Mouse (Mus musculus): Measurements from ENCODE around the gene Mrpl38. TPM values are rescaled to one million over a fixed set of nuclear protein-coding genes. Genes with fewer than 3 reads are reported as not detected.

Mrpl38 gene
- polyA plus RNA-seq, 1 experiment from 2014 or later: 78.5 TPM

- H3K27ac ChIP-seq (replicated peaks): no peak overlapping the region
- ATAC-seq (replicated peaks): no peak
- no peak overlapping the region for H3K4me3 ChIP-seq
- no peak overlapping the region for H3K4me2 ChIP-seq (replicated peaks)
- H3K36me3 ChIP-seq: peaks cover 44% of the 10 kb centered on the region
- H3K4me1 ChIP-seq: peaks cover 15% of the 10 kb centered on the region
- no peaks in the 10 kb centered on the region for H3K9me3 ChIP-seq
- 94% methylated on average over 6 of the region's 6 CpGs for WGBS
- no peaks in the 10 kb centered on the region for H3K27me3 ChIP-seq
- H3K9ac ChIP-seq (replicated peaks): no peak overlapping the region
Measured at GRCm38 (mm10) chr11:116084166-116084565, 54.5 kb downstream of the Mrpl38 start.

- Histone ChIP-seq H3K4me1 (peaks cover 17% of the 10 kb centered on the region), H3K36me3 (peaks cover 47% of the 10 kb centered on the region), H3K9me3 (no peaks in the 10 kb centered on the region), H3K27ac (replicated peaks) (no peak overlapping the region), H3K4me2 (replicated peaks) (no peak overlapping the region), H3K4me3 (no peak overlapping the region), H3K27me3 (no peaks in the 10 kb centered on the region), H3K9ac (replicated peaks) (no peak overlapping the region)
- 90% methylated on average over 14 of the region's 14 CpGs for WGBS
- no peak for ATAC-seq (replicated peaks)
Measured at GRCm38 (mm10) chr11:116083096-116083672, 55.5 kb downstream of the Mrpl38 start.

Other genes starting within 250 kb of the Mrpl38 start
- 1.2 and 2.5 TPM in 2 replicates for gene Smim5, start 238.9 kb downstream of the Mrpl38 start, polyA plus RNA-seq (2015; fragmentation: Nextera tagmentation; extraction: Ambion mirVana)
- gene Smim6, start 226.9 kb downstream of the Mrpl38 start, polyA plus RNA-seq (2015; fragmentation: Nextera tagmentation; extraction: Ambion mirVana): 0.94 and 1.1 TPM in 2 replicates
- 53.3 and 53.6 TPM in 2 replicates for gene Sap30bp, start 205.6 kb downstream of the Mrpl38 start, polyA plus RNA-seq (2015; fragmentation: Nextera tagmentation; extraction: Ambion mirVana)
- 24.6 and 29.2 TPM in 2 replicates for gene Recql5, start 205.4 kb downstream of the Mrpl38 start, polyA plus RNA-seq (2015; fragmentation: Nextera tagmentation; extraction: Ambion mirVana)
- 0.52 and 0.69 TPM in 2 replicates for gene Itgb4, start 164.2 kb downstream of the Mrpl38 start, polyA plus RNA-seq (2015; fragmentation: Nextera tagmentation; extraction: Ambion mirVana)
- 58.9 and 64.2 TPM in 2 replicates for gene Galk1, start 126.1 kb downstream of the Mrpl38 start, polyA plus RNA-seq (2015; fragmentation: Nextera tagmentation; extraction: Ambion mirVana)
- 2,534 and 2,591 TPM in 2 replicates for gene H3f3b, start 110.9 kb downstream of the Mrpl38 start, polyA plus RNA-seq (2015; fragmentation: Nextera tagmentation; extraction: Ambion mirVana)
- gene Unk, start 108.5 kb downstream of the Mrpl38 start, polyA plus RNA-seq (2015; fragmentation: Nextera tagmentation; extraction: Ambion mirVana): 40.4 and 40.8 TPM in 2 replicates
- 0.70 and 0.80 TPM in 2 replicates for gene Unc13d, start 60.9 kb downstream of the Mrpl38 start, polyA plus RNA-seq (2015; fragmentation: Nextera tagmentation; extraction: Ambion mirVana)
- 138 and 144 TPM in 2 replicates for gene Wbp2, start 51.9 kb downstream of the Mrpl38 start, polyA plus RNA-seq (2015; fragmentation: Nextera tagmentation; extraction: Ambion mirVana)
- 7.0 and 7.7 TPM in 2 replicates for gene Trim47, start 11.7 kb downstream of the Mrpl38 start, polyA plus RNA-seq (2015; fragmentation: Nextera tagmentation; extraction: Ambion mirVana)
- 1.6 and 1.9 TPM in 2 replicates for gene Trim65, start 7.7 kb downstream of the Mrpl38 start, polyA plus RNA-seq (2015; fragmentation: Nextera tagmentation; extraction: Ambion mirVana)
- gene Fbf1, start 29.3 kb upstream of the Mrpl38 start, polyA plus RNA-seq (2015; fragmentation: Nextera tagmentation; extraction: Ambion mirVana): 71.4 and 73.5 TPM in 2 replicates
- gene Ten1, start 60.0 kb upstream of the Mrpl38 start, polyA plus RNA-seq (2015; fragmentation: Nextera tagmentation; extraction: Ambion mirVana): 81.5 and 91.7 TPM in 2 replicates
- 51.3 and 54.5 TPM in 2 replicates for gene Acox1, start 60.2 kb upstream of the Mrpl38 start, polyA plus RNA-seq (2015; fragmentation: Nextera tagmentation; extraction: Ambion mirVana)
- gene Evpl, start 99.2 kb upstream of the Mrpl38 start, polyA plus RNA-seq (2015; fragmentation: Nextera tagmentation; extraction: Ambion mirVana): 0.19 and 0.33 TPM in 2 replicates
- 68.9 and 71.5 TPM in 2 replicates for gene Srp68, start 135.3 kb upstream of the Mrpl38 start, polyA plus RNA-seq (2015; fragmentation: Nextera tagmentation; extraction: Ambion mirVana)
- 0.29 TPM in 1 of 2 replicates, not detected in the other for gene Galr2, start 142.1 kb upstream of the Mrpl38 start, polyA plus RNA-seq (2015; fragmentation: Nextera tagmentation; extraction: Ambion mirVana)
- 109 and 114 TPM in 2 replicates for gene Exoc7, start 168.4 kb upstream of the Mrpl38 start, polyA plus RNA-seq (2015; fragmentation: Nextera tagmentation; extraction: Ambion mirVana)
- 9.5 and 14.7 TPM in 2 replicates for gene Foxj1, start 196.5 kb upstream of the Mrpl38 start, polyA plus RNA-seq (2015; fragmentation: Nextera tagmentation; extraction: Ambion mirVana)